Mouse (Mus musculus) regulatory T cell (primary cell): ENCODE data around the gene Hist2h2ac.
"Not testable (repeated sequence)": the region's sequence is repeated elsewhere in the genome, so short reads cannot be mapped to it uniquely, and the experiment has no call there.

Source experiments
- in situ Hi-C: fragments of 300-600 bp; cut with MboI, MseI; formaldehyde crosslinking; loops from one replicate; pipeline ENCODE4 v1.15.1; 2025; ENCODE audit warnings: high pct_unique_total_duplicates

Hist2h2ac gene

DNA sequence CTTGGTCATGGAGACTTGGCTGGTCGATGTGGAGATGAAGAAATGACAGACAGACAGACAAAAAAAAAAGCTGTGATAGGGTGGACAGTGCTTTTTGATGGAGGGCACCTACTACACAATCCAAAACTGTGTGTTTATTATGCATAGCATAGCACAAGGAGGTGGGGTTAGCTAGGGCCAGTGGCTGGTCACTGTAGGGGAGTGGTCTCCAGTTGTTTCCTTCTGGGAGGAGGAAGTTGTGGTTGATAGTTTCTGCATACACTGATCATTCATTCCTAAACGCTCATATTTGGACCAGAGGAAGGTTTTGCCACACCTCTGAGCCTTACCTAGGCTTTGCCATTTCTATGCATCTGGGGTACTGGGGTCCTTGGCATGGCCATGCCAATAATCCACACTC is 9.7 kb upstream of the Hist2h2ac start:
- in situ Hi-C loops: no loop called here

DNA sequence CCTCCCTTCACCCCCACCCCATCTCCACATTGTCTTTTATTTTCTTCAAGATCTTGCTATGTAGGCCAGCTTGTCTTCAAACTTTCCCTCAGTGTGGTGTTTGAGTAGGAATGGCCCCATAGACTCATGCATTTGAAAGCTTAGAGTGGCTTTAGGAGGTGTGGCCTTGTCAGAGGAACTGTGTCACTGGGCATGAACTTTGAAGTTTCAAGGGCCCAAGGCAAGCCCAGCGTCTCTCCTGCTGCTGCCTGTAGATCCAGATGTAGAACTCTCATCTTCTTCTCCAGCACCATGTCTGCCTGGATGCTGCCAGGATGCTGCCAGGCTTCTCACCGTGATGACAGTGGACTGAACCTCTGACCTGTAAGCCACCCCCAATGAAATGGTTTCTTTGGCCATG is 8.1 kb upstream of the Hist2h2ac start:
- in situ Hi-C loops: no loop called here

DNA sequence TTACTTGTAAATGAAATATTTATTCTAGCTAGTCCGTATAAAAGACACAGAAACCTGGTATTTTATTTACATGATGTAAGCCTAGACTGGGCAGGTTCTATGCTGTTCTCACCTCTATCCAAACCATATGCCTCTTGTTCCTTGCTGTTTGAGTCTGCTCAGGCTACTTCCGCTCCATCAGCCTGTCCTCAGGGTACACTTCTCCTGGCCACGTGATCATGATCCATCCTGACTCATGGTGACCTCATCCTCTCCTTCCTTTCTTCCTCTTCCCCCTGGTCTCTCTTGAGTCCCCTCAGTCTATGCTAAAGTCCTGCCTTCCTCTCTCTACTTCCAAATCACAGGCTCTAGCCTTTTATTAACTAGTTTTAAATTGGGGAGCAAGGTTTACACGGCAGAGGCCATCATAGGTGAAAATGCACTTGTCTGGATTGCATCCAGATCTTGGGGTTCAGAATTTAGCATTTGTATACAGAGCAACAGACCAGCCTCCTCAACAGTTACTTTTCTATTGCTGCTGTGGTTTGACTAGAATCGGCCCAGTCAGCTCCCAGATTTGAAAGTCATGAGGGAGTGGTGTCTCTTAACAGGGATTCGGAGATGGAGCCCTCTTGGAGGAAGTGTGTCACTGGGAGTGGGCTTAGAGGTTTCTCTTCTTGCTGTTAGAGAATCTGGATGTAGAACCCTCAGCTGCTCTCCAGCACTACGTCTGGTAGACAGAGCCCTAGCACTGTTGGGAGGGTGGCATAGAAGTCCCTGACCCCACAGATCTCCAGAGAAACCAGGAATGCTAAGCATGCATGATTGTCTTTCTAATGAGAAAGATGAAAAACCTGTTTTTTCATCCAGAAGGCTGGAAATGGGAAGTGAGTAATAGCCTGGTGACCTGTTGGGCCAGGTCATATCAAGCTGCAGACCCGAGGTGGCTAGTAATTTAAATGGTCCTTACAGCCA is 6.3 kb upstream of the Hist2h2ac start:
- in situ Hi-C loops: no loop called here

DNA sequence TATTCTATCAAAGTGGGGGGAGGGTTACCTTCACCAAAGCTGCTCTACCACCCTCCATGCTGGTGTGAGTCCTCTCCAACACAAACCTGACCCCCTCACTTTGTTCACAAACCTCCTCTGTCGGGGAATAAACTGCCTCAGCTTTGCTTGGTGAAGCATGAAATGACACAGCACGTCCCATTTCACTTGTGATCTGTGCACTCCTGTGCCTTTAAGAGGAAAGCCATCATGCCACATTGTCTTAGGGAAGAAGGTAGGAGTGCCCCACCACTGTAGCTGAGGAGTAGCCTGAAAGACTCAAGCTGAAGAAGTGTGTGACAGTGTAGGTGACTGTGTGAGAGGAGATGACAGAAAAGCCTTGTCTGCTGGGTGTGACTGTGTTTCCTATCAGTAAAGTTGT is 4.7 kb upstream of the Hist2h2ac start:
- in situ Hi-C loops: no loop called here

DNA sequence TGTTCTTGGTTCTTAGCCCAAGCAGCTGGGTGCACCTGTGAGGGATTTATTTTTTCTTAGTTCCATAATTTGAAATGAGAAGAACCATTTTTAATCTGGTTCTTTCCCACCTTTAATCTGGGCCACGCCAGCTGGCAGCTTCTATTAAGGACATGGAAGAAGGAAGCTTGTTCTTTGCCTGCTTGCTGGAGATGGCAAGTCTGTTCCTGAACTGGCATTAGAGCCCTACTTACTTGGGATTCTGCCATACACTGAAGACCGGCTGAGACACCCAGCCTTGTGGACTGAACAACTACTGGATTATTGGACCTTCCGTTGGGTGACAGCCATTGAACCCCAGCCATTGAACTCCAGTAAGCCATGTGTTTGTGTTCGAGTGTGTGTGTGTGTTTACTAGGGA is 2.1 kb upstream of the Hist2h2ac start:
- in situ Hi-C loops: no loop called here

DNA sequence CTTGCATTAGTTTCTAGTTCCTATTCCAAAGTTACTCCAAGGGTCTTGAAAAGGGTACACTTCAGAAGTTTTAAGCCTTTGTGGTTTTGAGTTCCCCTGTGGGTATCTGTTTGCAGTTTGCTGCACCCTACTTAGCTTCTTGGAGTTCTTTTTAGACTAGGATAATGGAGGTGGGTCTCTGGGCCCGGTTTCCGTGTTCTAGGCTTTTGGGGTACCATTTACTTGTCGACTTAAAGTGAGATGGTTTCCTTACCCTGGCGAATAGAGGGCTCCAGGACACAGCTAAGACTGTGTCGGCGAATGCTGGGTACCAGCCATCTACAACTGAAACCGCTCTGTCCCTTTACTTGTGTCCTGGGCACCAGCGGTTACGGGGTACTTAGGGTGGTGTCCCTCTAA is 959 bp upstream of the Hist2h2ac start:
- in situ Hi-C loops: no loop called here

DNA sequence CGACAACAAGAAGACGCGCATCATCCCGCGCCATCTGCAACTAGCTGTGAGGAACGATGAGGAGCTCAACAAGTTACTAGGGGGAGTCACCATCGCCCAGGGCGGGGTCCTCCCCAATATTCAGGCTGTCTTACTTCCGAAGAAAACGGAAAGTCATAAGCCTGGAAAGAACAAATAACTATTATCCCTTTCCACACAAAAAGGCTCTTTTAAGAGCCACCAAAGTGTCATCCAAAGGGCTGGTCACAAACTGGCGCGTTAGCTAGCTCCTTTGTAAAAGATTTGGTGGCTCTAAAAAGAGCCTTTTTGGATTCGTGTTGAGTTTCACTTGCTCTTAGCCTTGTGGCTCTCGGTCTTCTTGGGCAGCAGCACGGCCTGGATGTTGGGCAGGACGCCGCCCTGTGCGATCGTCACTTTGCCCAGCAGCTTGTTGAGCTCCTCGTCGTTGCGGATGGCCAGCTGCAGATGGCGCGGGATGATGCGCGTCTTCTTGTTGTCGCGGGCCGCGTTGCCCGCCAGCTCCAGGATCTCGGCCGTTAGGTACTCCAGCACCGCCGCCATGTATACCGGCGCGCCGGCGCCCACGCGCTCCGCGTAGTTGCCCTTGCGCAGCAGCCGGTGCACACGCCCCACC is 432 bp downstream of the Hist2h2ac start:
- in situ Hi-C loops: not testable (repeated sequence)

DNA sequence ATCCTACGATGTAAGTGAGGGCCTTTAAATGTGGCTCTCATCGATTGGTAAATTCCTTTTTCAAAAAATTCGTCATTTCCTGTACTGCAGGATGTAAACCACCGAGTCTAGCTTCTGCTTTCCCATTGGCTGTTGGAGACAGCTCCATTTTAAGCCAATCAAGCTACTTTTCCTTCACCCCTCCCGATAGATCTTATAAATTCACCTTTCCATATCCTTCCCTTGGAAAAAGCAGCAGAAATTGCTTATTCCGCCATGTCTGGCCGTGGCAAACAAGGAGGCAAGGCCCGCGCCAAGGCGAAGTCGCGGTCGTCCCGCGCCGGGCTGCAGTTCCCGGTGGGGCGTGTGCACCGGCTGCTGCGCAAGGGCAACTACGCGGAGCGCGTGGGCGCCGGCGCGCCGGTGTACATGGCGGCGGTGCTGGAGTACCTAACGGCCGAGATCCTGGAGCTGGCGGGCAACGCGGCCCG is 984 bp downstream of the Hist2h2ac start, which contains the start of the genes Bola1 and Hist2h2ab:
Gene Bola1, minus strand, starts transcription at position 49 of the 470 bp plus-strand sequence.
Gene Hist2h2ab, plus strand, starts transcription at position 205 of the 470 bp plus-strand sequence.
- in situ Hi-C loops: no loop called here

DNA sequence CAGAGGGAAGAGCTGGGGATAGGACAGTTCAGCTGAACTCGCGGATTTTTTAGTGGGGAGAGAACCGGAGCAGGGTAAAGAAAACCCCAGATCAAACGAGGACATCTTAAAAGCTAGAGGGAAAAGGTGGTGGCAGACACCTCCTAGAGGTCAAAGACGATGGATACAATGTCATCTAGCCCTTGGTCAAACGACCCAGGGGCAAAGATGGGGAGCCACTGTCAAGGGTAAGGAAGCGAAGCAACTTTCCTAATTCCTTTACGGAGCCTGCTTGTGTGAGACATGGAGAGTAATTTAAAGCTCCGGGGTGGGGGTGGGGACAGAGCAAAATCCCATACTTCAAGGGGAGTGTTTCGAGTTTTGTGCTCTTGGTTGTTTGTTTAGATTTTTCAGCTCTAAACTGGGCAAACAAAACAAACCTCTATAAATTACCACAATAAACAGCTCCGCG is 1.5 kb downstream of the Hist2h2ac start:
- in situ Hi-C loops: no loop called here

DNA sequence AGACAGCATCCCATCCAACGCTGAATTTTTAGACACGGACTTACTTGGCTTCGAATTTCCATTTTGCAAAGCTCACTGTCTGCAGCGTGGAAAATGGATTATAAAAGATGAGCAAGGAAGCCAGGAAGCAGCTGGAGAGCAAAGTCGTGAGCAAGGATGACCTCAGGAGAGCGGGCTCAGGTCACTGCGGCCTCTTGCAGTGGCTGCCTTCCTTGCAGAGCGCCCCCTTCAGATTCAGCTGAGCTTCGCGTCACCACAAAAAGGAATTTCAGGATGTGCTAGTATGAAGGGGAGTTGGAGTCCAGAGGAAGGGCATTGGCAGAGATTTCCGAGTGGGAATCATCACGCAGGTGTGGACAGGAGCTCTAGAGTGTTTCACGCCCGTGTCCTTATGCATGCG is 11.4 kb downstream of the Hist2h2ac start:
- in situ Hi-C loops: no loop called here

DNA sequence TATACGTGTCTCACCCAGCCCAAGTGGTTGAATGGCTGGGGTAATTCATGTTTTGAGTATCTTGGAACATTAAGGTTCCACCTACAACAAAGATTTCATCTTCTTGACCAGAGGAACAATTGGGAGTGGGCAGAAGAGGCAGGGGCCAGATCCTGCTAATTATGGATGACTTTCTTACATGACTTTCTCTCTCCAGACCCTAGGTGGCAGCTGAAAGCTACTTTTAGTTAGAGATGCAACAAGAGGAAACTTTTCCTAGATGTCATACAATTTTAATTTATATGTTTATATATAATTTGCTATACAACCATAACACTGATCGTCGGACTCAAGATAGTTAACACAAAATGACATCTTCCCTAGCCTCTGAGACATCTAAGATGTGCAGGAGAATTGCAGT is 12.9 kb downstream of the Hist2h2ac start:
- in situ Hi-C loops: no loop called here

DNA sequence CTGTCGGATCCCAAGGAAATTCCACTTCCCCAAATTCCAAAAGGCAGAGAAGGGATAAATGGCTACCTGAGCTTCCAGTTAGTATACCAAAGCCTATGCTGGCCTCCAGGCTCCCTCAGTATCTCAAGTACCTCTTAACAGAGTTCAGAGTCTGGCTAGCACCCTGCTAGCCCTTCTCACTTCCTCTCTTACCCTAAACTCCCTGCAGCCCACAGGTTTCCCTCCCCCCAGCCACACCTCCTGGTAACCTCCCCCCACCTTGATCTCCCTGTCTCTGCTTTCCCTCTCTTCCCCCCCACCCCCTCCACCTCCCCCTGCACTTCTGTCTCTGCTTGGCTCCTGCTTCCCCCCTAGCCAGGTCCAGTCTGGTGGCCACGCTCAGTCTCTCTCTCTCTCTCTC is 20.9 kb downstream of the Hist2h2ac start:
- in situ Hi-C loops: no loop called here

DNA sequence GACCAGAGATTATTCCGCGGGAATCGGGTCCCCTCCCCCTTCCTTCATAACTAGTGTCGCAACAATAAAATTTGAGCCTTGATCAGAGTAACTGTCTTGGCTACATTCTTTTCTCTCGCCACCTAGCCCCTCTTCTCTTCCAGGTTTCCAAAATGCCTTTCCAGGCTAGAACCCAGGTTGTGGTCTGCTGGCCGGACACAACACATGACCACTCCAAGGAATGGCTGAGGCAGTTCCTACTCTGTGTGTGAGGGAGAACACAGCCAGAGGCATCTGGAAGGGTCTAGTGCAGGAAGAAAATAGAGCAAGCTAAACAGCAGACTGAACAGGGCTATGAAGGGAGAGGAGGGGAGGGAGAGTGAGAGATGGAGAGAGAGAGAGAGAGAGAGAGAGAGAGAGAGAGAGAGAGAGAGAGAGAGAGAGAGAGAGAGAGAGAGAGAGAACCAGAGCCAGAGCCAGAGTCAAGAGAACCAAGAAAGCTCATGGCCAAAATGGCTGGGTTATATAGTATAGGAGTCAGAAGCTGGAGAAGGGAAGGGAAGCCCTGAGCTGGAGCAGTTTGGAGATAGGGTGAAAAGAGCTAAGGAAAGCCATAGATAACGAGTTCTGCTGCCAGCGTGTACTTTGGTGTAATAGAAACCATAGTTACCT is 22.0 kb downstream of the Hist2h2ac start:
- in situ Hi-C loops: not testable (repeated sequence)

DNA sequence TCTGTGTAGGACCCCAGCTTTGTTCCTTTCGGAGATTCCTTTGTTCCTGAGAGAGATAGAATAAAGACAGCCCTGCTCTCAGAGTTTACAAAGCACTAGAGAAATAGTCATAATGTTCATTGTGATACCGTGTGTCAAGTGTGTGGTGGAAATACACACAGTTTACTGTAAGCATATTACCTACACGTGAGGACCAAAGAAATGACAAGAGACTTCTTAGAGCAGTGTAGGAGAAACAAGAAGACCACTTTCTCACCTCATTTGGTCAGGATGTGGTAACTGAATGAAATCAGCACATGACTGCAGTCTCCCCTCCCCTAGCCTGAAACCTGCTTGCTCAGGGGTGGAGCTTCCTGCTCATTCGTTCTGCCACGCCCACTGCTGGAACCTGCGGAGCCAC is 22.5 kb downstream of the Hist2h2ac start:
- in situ Hi-C loops: no loop called here

DNA sequence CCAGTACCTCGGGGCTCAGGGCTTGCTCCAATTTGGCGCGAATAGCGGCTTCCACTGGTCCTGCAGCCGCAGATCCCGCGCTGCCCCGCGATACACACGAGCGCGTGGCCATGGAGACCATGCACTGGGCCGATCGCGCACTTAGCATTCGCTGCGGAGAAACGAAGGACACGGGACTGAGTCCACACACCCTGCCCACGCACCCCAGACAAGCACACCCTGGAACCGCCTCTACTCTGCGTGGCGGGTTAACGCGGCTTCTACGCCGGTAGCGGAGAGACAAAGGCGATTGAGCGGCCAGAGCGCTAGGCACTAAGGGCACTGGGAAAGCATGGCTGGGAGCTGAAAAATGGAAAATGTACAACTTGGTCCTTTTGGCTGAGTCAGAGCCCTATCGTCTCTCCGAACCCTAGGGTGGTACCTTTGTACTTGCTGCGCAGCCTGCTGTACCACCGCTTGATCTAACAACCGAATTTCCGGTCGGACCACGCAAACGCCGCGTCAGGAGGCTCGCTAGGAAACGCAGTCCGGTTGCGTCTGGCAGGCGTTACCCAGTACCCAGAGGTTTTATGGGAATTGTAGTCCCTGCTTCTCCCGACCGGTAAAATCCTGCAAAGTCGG is 23.4 kb downstream of the Hist2h2ac start:
- in situ Hi-C loops: no loop called here

DNA sequence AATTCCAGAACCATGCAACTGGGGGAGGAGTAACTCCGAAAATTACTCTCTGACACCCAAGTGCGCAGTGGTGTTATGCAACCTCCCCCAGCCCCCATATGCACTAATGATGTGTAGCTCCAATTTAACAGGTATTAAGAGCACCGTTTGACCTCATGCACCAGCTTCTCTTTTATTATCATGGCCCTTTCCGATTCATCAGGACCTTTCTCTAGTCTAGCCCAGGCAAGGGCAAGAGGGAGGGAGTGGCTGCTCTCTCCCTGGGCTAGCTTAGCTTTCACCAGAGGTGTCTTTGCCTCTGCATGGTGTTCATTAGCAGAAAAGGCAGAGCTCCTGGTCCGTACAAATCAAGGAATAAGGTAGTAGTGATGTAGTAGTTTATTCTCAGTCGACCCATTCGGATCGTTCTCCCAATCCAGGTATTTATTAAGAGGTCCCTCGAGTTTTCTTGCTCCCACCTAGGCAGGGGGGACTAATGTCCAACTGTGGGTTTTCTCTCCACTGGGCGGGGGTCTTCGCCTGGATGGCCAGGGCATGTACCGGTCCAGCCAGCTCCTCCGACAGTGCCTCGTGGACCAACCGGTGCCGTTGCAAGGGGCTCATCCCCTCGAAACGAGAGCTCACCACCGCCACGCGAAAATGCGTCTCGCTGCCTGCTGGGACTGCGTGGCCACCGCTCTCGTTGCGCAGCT is 24.1 kb downstream of the Hist2h2ac start:
- in situ Hi-C loops: no loop called here

DNA sequence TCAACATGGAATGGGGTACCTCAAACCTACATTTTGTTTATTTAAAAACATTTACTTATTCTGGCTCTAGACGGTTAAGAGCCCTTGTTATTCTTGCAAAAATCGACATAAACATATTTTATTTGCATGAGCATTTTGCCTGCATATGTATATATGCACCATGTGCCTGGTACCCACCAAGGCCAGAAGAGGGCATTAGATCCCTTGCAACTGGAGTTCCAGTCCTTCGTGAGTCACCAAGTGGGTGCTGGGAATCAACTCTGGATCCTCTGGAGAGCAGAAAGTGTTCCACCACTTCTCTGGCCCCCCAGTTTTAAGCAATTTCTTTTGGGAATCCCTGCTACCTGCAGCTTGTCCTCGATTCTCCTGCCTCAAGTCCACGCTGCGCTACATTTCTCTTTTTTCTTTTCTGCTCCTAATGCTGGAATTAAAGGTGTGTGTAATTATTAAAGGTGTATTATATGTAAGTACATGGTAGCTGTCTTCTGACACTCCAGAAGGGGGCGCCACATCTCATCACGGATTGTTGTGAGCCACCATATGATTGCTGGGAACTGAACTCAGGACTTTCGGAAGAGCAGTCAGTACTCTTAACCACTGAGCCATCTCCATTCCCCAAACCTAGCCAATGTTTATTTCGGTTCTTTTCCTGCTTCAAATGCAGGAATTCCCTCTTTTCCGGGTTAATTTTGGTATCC is 24.9 kb downstream of the Hist2h2ac start:
- in situ Hi-C loops: no loop called here

DNA sequence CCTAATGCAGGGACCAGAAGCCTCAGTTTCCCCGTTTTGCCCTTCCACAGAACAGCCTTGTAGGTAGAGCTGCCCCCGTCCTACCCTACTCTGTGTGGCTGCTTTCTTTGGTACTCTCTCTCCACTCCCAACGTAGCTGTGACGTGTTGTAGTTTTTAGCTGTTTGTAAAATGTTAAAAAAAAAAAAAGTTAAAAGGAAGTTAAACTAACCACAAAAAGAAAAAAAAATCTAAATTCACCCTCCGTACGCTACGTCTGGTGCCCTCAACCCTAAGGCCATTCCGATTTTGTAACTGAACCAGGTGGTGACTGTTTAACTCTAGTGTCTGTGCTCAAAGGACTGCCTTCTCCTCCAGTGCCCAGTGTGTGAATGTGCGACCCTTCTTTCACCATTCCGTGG is 25.7 kb downstream of the Hist2h2ac start:
- in situ Hi-C loops: no loop called here

DNA sequence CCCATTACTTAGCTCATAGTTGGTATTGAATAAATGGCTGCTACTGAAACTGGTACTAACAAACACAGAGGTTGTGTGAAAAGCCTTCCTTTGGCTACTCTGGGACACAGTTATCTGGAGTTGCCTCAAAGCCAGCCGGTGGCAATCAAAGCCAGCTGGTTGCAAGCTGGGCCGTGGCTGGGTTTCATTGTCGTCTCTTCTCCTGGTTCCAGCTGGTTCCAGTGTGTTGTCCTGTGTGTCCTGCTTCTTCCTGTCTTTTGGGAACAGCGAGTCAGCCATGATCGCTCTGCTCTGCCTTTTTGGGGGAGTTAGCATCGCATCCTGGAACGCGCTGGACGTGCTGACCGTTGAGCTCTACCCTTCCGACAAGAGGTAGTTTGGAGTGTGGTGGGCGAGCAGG is 27.7 kb downstream of the Hist2h2ac start:
- in situ Hi-C loops: no loop called here

DNA sequence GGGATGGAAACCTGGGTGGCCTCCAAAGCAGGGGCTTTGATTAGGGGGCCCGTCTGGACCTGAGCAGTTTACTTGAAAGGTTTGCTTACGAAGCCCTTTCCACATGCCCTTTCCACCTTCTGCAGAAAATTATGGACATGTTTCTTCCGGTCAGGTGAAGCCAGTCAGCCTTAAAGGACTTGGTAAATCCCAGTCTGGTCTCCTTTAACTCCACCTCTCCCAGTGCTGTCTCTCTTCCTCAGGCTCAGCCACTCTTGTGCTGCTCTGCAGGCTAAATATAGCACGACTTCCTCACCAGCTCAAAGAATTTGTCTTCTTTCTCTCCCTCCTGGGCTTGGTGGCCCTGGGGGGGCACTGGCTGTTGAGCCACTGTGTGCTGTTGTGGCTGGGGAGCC is 38.3 kb downstream of the Hist2h2ac start:
- in situ Hi-C loops: loop anchor here (10.0 kb wide), 1 partner anchor 58 kb away; no protein-coding TSS in a partner anchor
